Mouse (Mus musculus): Measurements from ENCODE around the gene Iqch. TPM values are rescaled to one million over a fixed set of nuclear protein-coding genes. Genes with fewer than 3 reads are reported as not detected.

The Iqch gene
- polyA plus RNA-seq, 1 experiment from 2014 or later = not detected

- H3K27me3 ChIP-seq = no peaks in the 10 kb centered on the region
- no peak overlapping the region for H3K4me2 ChIP-seq
- WGBS = 24% methylated on average over 11 of the region's 11 CpGs
- no peak overlapping the region; the same call in 1 of the 2 replicates for H3K27ac ChIP-seq
- ATAC-seq (ENCODE audit: low FRiP score) = no peak
- H3K4me1 ChIP-seq = peaks cover 18% of the 10 kb centered on the region
- H3K36me3 ChIP-seq (replicated peaks) = peaks cover 25% of the 10 kb centered on the region
- H3K9ac ChIP-seq = peak overlapping the region; percentile 12; the same call in 1 of the 2 replicates
- H3K9me3 ChIP-seq = no peaks in the 10 kb centered on the region
- H3K4me3 ChIP-seq (replicated peaks) = no peak overlapping the region
These were observed 30.6 kb upstream of the Iqch start for GRCm38 (mm10) chr9:63632924-63633323.

- no peak overlapping the region for H3K4me3 ChIP-seq (replicated peaks)
- H3K9me3 ChIP-seq = no peaks in the 10 kb centered on the region
- H3K4me1 ChIP-seq = peaks cover 18% of the 10 kb centered on the region
- H3K4me2 ChIP-seq = no peak overlapping the region
- H3K27ac ChIP-seq = no peak overlapping the region
- peaks cover 27% of the 10 kb centered on the region for H3K36me3 ChIP-seq (replicated peaks)
- 73% methylated on average over 4 of the region's 4 CpGs for WGBS
- H3K9ac ChIP-seq = no peak overlapping the region
- ATAC-seq (ENCODE audit: low FRiP score) = no peak
- no peaks in the 10 kb centered on the region for H3K27me3 ChIP-seq
These were observed 29.8 kb upstream of the Iqch start for GRCm38 (mm10) chr9:63632045-63632444.

- peaks cover 26% of the 10 kb centered on the region for H3K36me3 ChIP-seq (replicated peaks)
- H3K4me1 ChIP-seq = peaks cover 21% of the 10 kb centered on the region
- no peak overlapping the region for H3K4me3 ChIP-seq (replicated peaks)
- no peak for ATAC-seq (ENCODE audit: low FRiP score)
- no peak overlapping the region for H3K9ac ChIP-seq
- no peak overlapping the region for H3K4me2 ChIP-seq
- H3K27me3 ChIP-seq = no peaks in the 10 kb centered on the region
- WGBS = 93% methylated on average over 9 of the region's 9 CpGs
- no peak overlapping the region for H3K27ac ChIP-seq
- H3K9me3 ChIP-seq = no peaks in the 10 kb centered on the region
These were observed 22.9 kb upstream of the Iqch start for GRCm38 (mm10) chr9:63625090-63625756.

- WGBS = 73% methylated on average over 15 of the region's 15 CpGs
- Histone ChIP-seq H3K9me3 (no peaks in the 10 kb centered on the region), H3K4me2 (no peak overlapping the region), H3K27ac (no peak overlapping the region), H3K27me3 (no peaks in the 10 kb centered on the region), H3K9ac (no peak overlapping the region), H3K4me3 (replicated peaks) (no peak overlapping the region), H3K36me3 (replicated peaks) (peaks cover 29% of the 10 kb centered on the region), H3K4me1 (peaks cover 21% of the 10 kb centered on the region)
- ATAC-seq (ENCODE audit: low FRiP score) = no peak
These were observed 21.7 kb upstream of the Iqch start for GRCm38 (mm10) chr9:63623895-63624569.

GRCm38 (mm10) chr9:63617967-63618366 is 15.7 kb upstream of the Iqch start:
- WGBS = 95% methylated on average over 2 of the region's 2 CpGs
- no peak overlapping the region for H3K9ac ChIP-seq
- no peak overlapping the region for H3K27ac ChIP-seq
- H3K9me3 ChIP-seq = no peaks in the 10 kb centered on the region
- peaks cover 16% of the 10 kb centered on the region for H3K4me1 ChIP-seq
- no peak overlapping the region for H3K4me3 ChIP-seq (replicated peaks)
- no peak overlapping the region for H3K4me2 ChIP-seq
- no peak for ATAC-seq (ENCODE audit: low FRiP score)
- H3K36me3 ChIP-seq (replicated peaks) = peaks cover 36% of the 10 kb centered on the region
- no peaks in the 10 kb centered on the region for H3K27me3 ChIP-seq

GRCm38 (mm10) chr9:63614018-63614985 is 12.0 kb upstream of the Iqch start:
- WGBS = 73% methylated on average over 11 of the region's 11 CpGs
- Histone ChIP-seq H3K9me3 (no peaks in the 10 kb centered on the region), H3K4me1 (peaks cover 34% of the 10 kb centered on the region), H3K9ac (no peak overlapping the region), H3K27ac (no peak overlapping the region), H3K27me3 (peaks cover 7% of the 10 kb centered on the region; the same call in 1 of the 2 replicates), H3K4me3 (replicated peaks) (no peak overlapping the region), H3K4me2 (no peak overlapping the region), H3K36me3 (replicated peaks) (peaks cover 23% of the 10 kb centered on the region)
- no peak for ATAC-seq (ENCODE audit: low FRiP score)

- no peak overlapping the region for H3K27ac ChIP-seq
These were observed 11.3 kb upstream of the Iqch start for GRCm38 (mm10) chr9:63613569-63613968.

GRCm38 (mm10) chr9:63612565-63613515 is 10.5 kb upstream of the Iqch start:
- Histone ChIP-seq H3K27me3 (peaks cover 7% of the 10 kb centered on the region; the same call in 1 of the 2 replicates), H3K9me3 (no peaks in the 10 kb centered on the region), H3K4me3 (replicated peaks) (no peak overlapping the region), H3K27ac (no peak overlapping the region), H3K4me2 (0 out of 2 replicates have a peak overlapping the region, but pooled peaks have one; percentile 25), H3K36me3 (replicated peaks) (peaks cover 12% of the 10 kb centered on the region), H3K9ac (no peak overlapping the region), H3K4me1 (peaks cover 37% of the 10 kb centered on the region)
- WGBS = 38% methylated on average over 16 of the region's 16 CpGs
- ATAC-seq (ENCODE audit: low FRiP score) = peak; percentile 55; the same call in 1 of the 2 replicates

More at GRCm38 (mm10) chr9:63613569-63613968, 11.3 kb upstream of the Iqch start:
- Histone ChIP-seq H3K9ac (no peak overlapping the region), H3K4me2 (0 out of 2 replicates have a peak overlapping the region, but pooled peaks have one; percentile 25), H3K4me1 (peaks cover 37% of the 10 kb centered on the region), H3K27me3 (peaks cover 7% of the 10 kb centered on the region; the same call in 1 of the 2 replicates), H3K36me3 (replicated peaks) (peaks cover 18% of the 10 kb centered on the region), H3K9me3 (no peaks in the 10 kb centered on the region), H3K4me3 (replicated peaks) (no peak overlapping the region)
- WGBS = 42% methylated on average over 1 of the region's 1 CpGs
- no peak for ATAC-seq (ENCODE audit: low FRiP score)

- no peak overlapping the region for H3K9ac ChIP-seq
- 67% methylated on average over 5 of the region's 5 CpGs for WGBS
- ATAC-seq (ENCODE audit: low FRiP score) = no peak
- H3K27me3 ChIP-seq = peaks cover 7% of the 10 kb centered on the region; the same call in 1 of the 2 replicates
- H3K4me1 ChIP-seq = peaks cover 37% of the 10 kb centered on the region
- H3K4me3 ChIP-seq (replicated peaks) = no peak overlapping the region
- no peaks in the 10 kb centered on the region for H3K9me3 ChIP-seq
- no peak overlapping the region for H3K4me2 ChIP-seq
- peaks cover 3% of the 10 kb centered on the region for H3K36me3 ChIP-seq (replicated peaks)
- no peak overlapping the region for H3K27ac ChIP-seq
These were observed 9.7 kb upstream of the Iqch start for GRCm38 (mm10) chr9:63611967-63612366.

GRCm38 (mm10) chr9:63610841-63611366 is 8.6 kb upstream of the Iqch start:
- no peak overlapping the region for H3K9ac ChIP-seq
- no peak overlapping the region for H3K4me3 ChIP-seq (replicated peaks)
- H3K9me3 ChIP-seq = no peaks in the 10 kb centered on the region
- no peaks in the 10 kb centered on the region for H3K36me3 ChIP-seq (replicated peaks)
- peaks cover 37% of the 10 kb centered on the region for H3K4me1 ChIP-seq
- H3K4me2 ChIP-seq = 0 out of 2 replicates have a peak overlapping the region, but pooled peaks have one; percentile 11
- H3K27ac ChIP-seq = no peak overlapping the region; the same call in 1 of the 2 replicates
- WGBS = 18% methylated on average over 13 of the region's 13 CpGs
- ATAC-seq (ENCODE audit: low FRiP score) = 0 out of 2 replicates have a peak, but pooled peaks have one; percentile 23
- H3K27me3 ChIP-seq = peaks cover 7% of the 10 kb centered on the region; the same call in 1 of the 2 replicates

- H3K4me1 ChIP-seq = peaks cover 37% of the 10 kb centered on the region
- no peaks in the 10 kb centered on the region for H3K36me3 ChIP-seq (replicated peaks)
- H3K4me3 ChIP-seq (replicated peaks) = no peak overlapping the region
- peaks cover 7% of the 10 kb centered on the region; the same call in 1 of the 2 replicates for H3K27me3 ChIP-seq
- no peaks in the 10 kb centered on the region for H3K9me3 ChIP-seq
- H3K4me2 ChIP-seq = no peak overlapping the region
- WGBS = 88% methylated on average over 6 of the region's 6 CpGs
- no peak overlapping the region for H3K27ac ChIP-seq
- H3K9ac ChIP-seq = no peak overlapping the region
- no peak for ATAC-seq (ENCODE audit: low FRiP score)
These were observed 7.9 kb upstream of the Iqch start for GRCm38 (mm10) chr9:63610231-63610630.

Measured in forebrain, embryonic 12.5 days (tissue).